Mouse (Mus musculus): ENCODE measurements at regions not wholly inside any gene's neighbourhood (a gene's known extent, or its start where the extent isn't known, plus 50 kb on each side); places are given as distances from the start of the nearest gene placed in this dataset.

GRCm38 (mm10) chr8:6657451-6657990 lies 1552.4 kb upstream of the Slc10a2 start:
- H3K4me1 ChIP-seq (ENCODE audit: control insufficient read depth, insufficient read depth, low read length) = no peaks in the 10 kb centered on the region
- DNase-seq = no peak
- WGBS = 49% methylated on average over 3 of the region's 3 CpGs
- H3K4me3 ChIP-seq (replicated peaks; ENCODE audit: extremely low read depth, low read depth, low read length) = no peak overlapping the region
- TF ChIP-seq POLR2A (IDR thresholded peaks at IDR 0.05; ENCODE audit: borderline replicate concordance, extremely low read depth, low read depth, low read length) (no peak), CTCF (IDR thresholded peaks at IDR 0.05; ENCODE audit: insufficient read depth, low read length) (no peak)

DNA sequence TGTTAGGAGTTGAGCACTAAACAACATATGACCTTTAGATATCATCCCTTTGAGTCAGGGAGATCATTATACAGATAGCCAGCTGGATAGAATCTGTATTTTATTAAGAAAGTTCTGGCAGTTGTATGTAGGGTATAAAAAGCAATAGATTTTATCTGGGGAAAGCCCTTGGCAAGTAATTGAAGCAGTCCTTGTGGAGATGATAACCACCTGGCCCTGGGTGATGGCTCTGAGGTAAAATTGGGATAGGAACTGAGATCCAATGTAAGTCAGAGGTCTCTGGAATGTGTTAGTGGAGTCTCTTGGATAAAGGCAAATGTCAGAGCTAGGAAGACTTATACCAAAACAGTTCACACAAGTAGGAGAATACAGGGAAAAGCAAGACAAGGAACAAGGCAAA lies 1547.0 kb upstream of the Slc10a2 start:
- TF ChIP-seq POLR2A (IDR thresholded peaks at IDR 0.05; ENCODE audit: borderline replicate concordance, extremely low read depth, low read depth, low read length) (no peak), CTCF (IDR thresholded peaks at IDR 0.05; ENCODE audit: insufficient read depth, low read length) (no peak)
- H3K4me3 ChIP-seq (replicated peaks; ENCODE audit: extremely low read depth, low read depth, low read length) = no peak overlapping the region
- DNase-seq = no peak

DNA sequence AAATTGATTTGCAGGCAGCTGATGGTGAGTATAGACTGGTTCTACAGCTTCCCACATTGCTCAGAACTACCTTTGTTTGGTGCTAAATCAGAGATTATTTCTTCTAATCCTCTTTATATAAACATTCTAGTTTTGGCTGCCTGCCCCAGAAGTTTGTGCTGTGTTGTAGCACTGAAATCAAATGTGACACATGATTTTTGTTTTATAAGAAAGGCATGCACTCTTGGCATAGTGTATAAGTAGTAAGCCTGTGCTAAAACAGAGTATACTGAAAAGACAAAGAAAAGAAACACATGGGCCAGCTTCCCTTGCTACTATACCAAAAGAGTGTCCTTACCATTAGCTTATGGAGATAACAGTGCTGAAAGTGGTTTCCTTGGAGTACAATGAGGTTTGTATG lies 1542.9 kb upstream of the Slc10a2 start:
- TF ChIP-seq CTCF (IDR thresholded peaks at IDR 0.05; ENCODE audit: insufficient read depth, low read length) (no peak), POLR2A (IDR thresholded peaks at IDR 0.05; ENCODE audit: borderline replicate concordance, extremely low read depth, low read depth, low read length) (no peak)
- no peaks in the 10 kb centered on the region for H3K4me1 ChIP-seq (ENCODE audit: control insufficient read depth, insufficient read depth, low read length)
- DNase-seq = no peak
- H3K4me3 ChIP-seq (replicated peaks; ENCODE audit: extremely low read depth, low read depth, low read length) = no peak overlapping the region

More for the DNA sequence above, 1547.0 kb upstream of the Slc10a2 start:
- no peaks in the 10 kb centered on the region for H3K4me1 ChIP-seq (ENCODE audit: control insufficient read depth, insufficient read depth, low read length)

- Histone ChIP-seq H3K4me1 (ENCODE audit: control insufficient read depth, insufficient read depth, low read length) (no peaks in the 10 kb centered on the region), H3K4me3 (replicated peaks; ENCODE audit: extremely low read depth, low read depth, low read length) (no peak overlapping the region)
- 84% methylated on average over 5 of the region's 5 CpGs for WGBS
- TF ChIP-seq CTCF (IDR thresholded peaks at IDR 0.05; ENCODE audit: insufficient read depth, low read length) (no peak), POLR2A (IDR thresholded peaks at IDR 0.05; ENCODE audit: borderline replicate concordance, extremely low read depth, low read depth, low read length) (no peak)
- DNase-seq = no peak
These were observed 1540.3 kb upstream of the Slc10a2 start for GRCm38 (mm10) chr8:6645287-6645957.

DNA sequence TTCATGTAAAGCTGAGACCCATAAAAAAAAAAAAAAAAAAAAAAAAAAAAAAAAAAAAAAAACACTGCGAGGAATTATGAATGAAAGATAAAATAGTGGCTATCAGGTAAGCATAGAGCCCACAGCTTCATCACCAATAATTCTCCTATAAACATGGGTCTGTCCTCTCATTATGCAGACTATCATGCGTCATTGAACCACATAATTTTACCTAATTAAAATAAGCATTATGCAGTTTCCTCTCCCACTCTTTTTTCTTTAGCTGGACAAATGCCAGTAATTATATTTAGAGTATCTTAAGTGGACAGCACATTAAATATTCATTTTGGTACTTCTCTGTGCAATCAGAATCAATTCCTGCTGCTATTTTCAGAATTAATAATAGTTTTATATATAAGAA lies 1539.2 kb upstream of the Slc10a2 start:
- 82% methylated on average over 2 of the region's 2 CpGs for WGBS
- no peak for DNase-seq
- Histone ChIP-seq H3K4me1 (ENCODE audit: control insufficient read depth, insufficient read depth, low read length) (no peaks in the 10 kb centered on the region), H3K4me3 (replicated peaks; ENCODE audit: extremely low read depth, low read depth, low read length) (no peak overlapping the region)
- TF ChIP-seq CTCF (IDR thresholded peaks at IDR 0.05; ENCODE audit: insufficient read depth, low read length) = no peak
- no peak for TF ChIP-seq POLR2A (IDR thresholded peaks at IDR 0.05; ENCODE audit: borderline replicate concordance, extremely low read depth, low read depth, low read length)

DNA sequence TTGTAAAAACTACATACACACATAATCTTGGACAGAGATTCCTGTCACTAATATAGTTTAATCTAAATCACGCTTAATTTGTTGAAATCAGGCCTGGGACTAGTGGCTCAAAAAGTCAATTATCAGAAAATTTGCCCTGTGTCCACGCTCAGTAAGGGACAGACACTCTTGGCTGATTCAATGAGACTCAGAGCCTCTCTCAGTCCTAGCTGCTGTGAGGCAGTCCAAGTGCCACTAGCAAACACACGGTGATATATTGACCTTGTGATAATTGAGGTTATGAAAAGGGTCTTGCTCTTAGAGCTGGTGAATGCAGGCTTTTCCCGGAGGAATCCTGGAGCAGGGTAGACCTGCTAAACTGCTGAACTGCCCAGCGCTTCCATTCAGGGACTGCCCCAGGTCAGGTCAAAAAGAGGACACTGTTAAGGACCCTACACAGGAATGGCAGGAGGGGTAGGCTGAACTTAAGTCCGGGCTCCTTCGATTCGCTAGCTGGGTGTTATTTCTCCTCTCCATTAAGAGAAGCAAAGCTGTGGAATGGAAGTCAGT lies 1521.9 kb upstream of the Slc10a2 start:
- TF ChIP-seq CTCF (IDR thresholded peaks at IDR 0.05; ENCODE audit: insufficient read depth, low read length) (no peak), POLR2A (IDR thresholded peaks at IDR 0.05; ENCODE audit: borderline replicate concordance, extremely low read depth, low read depth, low read length) (no peak)
- H3K4me3 ChIP-seq (replicated peaks; ENCODE audit: extremely low read depth, low read depth, low read length) = no peak overlapping the region
- H3K4me1 ChIP-seq (ENCODE audit: control insufficient read depth, insufficient read depth, low read length) = no peaks in the 10 kb centered on the region
- 55% methylated on average over 8 of the region's 8 CpGs for WGBS
- DNase-seq = no peak

DNA sequence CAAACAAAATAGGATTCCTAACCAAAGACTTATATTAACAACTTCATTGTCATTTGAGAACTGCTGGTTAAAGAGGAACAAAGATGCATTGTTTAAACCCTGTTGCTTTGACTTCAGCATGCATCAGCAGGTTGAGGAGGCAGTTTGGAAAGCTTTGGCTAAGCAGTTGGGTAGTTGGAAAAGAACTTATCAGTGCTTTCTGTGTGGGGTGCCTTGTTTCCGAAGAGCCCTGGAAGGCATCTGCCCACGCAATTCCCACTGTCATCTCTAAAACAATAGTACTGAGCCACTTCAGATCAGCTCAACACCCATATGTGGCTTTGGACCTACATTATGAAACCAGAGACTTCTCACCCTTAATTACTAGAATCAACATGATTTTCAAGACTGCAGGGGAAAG lies 1503.7 kb upstream of the Slc10a2 start:
- Histone ChIP-seq H3K4me1 (ENCODE audit: control insufficient read depth, insufficient read depth, low read length) (no peaks in the 10 kb centered on the region), H3K4me3 (replicated peaks; ENCODE audit: extremely low read depth, low read depth, low read length) (no peak overlapping the region)
- WGBS = 59% methylated on average over 2 of the region's 2 CpGs
- no peak for DNase-seq
- TF ChIP-seq POLR2A (IDR thresholded peaks at IDR 0.05; ENCODE audit: borderline replicate concordance, extremely low read depth, low read depth, low read length) = no peak

DNA sequence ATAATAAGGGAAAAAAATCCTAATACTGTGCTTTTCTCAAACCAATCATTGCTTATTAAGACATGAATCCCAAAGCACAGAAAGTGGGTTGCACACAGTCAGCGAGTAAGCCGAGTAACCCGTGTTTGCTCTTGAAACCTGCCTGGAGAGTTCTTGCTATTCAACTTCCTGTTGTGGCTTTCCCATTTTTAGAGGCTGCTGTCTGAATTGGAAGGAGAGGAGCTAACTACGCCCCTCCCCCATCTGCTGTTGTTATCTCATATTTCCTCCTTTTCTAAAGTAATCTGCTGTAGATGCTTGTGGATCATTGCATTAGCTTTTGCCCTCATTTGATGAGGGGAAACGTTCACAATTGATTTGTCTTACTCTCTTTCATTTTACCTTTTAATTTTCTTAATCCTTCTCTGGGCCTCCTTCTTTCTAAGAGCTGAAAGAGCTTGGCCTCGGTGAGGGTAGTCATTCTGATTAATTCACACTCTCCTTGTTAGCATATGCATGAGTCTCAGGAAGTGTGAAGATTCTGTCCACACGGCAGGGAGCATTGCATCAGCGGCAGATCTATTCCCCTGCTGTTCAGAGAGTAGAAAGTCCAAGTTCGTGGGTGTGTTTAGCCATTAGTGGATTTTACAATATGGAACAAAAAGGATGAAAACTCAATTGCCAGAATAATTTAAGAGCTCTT lies 1501.8 kb upstream of the Slc10a2 start:
- DNase-seq = no peak
- TF ChIP-seq CTCF (IDR thresholded peaks at IDR 0.05; ENCODE audit: insufficient read depth, low read length) (no peak), POLR2A (IDR thresholded peaks at IDR 0.05; ENCODE audit: borderline replicate concordance, extremely low read depth, low read depth, low read length) (no peak)
- no peaks in the 10 kb centered on the region for H3K4me1 ChIP-seq (ENCODE audit: control insufficient read depth, insufficient read depth, low read length)
- H3K4me3 ChIP-seq (replicated peaks; ENCODE audit: extremely low read depth, low read depth, low read length) = no peak overlapping the region
- WGBS = 24% methylated on average over 9 of the region's 9 CpGs

DNA sequence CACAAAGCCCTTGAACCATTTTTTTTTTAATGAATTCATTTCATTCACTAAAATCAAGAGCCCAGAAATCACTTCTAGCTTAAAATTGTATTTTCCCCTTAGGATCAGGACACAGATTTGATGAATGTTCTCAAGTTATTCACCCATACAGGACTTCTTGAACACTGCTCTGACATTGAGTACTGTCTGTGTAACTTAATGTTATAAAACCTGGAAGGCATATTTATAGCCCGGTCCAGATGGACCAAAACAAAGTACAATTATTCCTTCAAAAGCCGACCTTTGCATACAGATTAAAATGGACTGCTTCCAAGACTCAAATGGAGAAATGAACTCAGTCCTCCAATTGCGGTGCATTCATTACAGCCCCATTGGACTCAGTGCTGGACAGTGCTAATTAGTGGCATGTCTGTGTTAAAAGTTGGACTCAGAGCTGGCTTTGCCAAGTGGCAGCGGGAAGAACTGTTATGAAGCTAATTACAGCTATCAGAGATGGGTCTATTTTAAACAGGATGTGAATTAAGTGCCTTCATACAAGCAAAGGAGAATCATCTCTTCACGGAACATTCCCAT lies 1499.2 kb upstream of the Slc10a2 start:
- Histone ChIP-seq H3K4me3 (replicated peaks; ENCODE audit: extremely low read depth, low read depth, low read length) (no peak overlapping the region), H3K4me1 (ENCODE audit: control insufficient read depth, insufficient read depth, low read length) (no peaks in the 10 kb centered on the region)
- WGBS = 76% methylated on average over 5 of the region's 5 CpGs
- DNase-seq = no peak
- TF ChIP-seq POLR2A (IDR thresholded peaks at IDR 0.05; ENCODE audit: borderline replicate concordance, extremely low read depth, low read depth, low read length) = no peak
- no peak for TF ChIP-seq CTCF (IDR thresholded peaks at IDR 0.05; ENCODE audit: insufficient read depth, low read length)

All from lung, adult 2 months (tissue).